Mouse (Mus musculus) embryo, embryonic 9.5 days (tissue): ENCODE results near the gene Pon2.
"Not testable (repeated sequence)": the region's sequence is repeated elsewhere in the genome, so short reads cannot be mapped to it uniquely, and the experiment has no call there.

Experiments used
- DNase-seq: peaks from one replicate; pipeline ENCODE4 v3.0.0-alpha.2; 2017; ENCODE audit errors: extremely low spot score

Pon2 gene

DNA sequence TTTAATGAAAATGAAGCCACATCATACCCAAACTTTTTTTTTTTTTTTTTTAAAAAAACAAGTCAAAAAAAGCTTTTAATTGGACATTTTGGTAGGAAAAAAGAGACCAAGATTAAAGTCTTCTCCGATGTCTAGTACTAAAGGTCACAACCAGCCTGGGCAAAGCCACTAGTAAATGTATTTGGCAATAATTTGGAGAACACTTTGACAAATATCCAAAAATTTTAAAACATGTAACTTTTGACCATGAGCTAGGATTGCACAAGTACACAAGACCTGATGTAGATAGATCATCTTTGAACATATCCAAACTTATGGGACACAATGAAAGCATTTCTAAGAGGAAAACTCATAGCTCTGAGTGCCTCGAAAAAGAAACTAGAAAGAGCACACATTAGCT, 74.7 kb downstream of the Pon2 start:
- not testable (repeated sequence) for DNase-seq

DNA sequence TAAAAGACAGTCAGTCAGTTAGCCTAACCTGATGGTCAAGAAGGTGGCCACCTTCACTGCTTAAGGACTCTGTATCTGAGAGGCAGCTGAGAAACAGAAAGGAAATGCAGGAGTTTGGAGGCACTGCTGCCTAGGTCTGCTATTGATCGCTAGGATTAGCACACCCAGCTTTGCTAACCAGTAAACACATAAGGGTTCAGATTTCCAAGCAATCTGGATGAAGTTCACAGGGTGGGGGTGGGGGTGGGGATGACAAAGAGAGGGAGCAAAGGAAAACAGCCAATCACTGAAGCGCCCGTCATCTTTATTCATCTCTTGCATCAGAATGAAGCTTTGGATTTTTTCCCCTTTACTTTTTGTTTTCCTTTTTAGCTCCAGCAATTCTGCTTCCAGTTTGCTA, 76.2 kb downstream of the Pon2 start:
- no peak for DNase-seq

DNA sequence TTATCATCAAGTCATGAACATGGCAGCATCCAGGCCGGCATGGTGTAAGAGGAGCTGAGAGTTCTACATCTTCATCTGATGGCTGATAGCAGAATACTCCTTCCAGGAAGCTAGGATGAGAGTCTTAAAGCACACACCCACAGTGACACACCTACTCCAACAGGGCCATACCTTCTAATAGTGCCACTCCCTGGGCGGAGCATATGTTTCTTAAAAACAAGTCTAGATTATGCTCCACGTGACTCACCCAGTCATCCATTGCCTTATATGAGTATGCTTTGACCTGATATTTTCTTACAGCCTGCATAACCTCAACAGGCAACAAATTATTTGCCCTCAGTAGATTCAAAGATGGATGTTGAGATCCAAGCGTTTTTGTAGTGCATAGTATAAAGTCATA, 80.1 kb downstream of the Pon2 start:
- DNase-seq: no peak
